Mouse (Mus musculus): Measurements from ENCODE around the gene Ramp1.

- no peak for TF ChIP-seq CTCF (IDR thresholded peaks at IDR 0.05; ENCODE audit: low read depth)
- no peak for TF ChIP-seq EP300 (IDR thresholded peaks at IDR 0.05; ENCODE audit: low read depth)
Measured at GRCm38 (mm10) chr1:91251148-91251650, 71.6 kb downstream of the Ramp1 start.
